ENCODE assay signal across 7 mouse cellular contexts in the genomic region with DNA sequence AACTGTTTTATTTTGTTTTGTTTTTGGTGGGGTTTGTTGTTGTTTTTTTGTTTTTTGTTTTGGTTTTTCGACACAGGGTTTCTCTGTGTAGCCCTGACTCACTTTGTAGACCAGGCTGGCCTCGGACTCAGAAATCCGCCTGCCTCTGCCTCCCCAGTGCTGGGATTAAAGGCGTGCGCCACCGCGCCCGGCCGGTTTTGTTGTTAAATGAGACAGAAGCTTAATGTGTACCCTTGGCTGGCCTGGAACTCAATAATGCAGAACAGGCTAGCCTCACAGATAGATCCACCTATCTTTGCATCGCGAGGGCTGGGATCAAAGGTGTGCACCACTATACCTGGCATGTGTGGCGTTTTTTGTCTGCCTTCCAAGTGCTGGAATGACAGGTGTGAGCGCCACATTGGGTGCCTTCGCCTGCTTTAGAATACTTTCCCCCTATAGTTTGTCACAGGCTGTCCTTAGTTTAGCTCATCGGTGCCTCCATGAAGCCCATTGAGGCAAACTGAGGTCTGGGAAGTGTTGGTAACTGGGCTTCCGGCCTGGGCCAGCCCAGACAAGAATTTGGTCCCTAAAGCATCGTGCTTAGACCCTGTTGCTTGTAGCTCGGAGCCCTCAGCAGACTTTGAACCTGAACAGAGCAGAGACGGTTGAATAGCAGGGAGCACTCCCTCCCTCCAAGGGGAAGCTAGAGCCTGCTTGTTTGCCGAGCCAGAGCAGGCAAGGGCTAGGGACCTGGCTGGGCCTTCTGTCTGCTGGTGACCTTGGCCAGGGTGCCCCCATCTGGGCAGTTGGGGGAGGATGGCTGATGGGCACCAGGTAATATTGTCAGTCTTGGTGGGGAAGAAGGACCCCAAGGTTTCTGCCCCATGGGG. TPM values are rescaled to one million over a fixed set of nuclear protein-coding genes. Genes with fewer than 3 reads are reported as not detected.
DNase-seq lines count a peak whose midpoint lies in the region; ATAC-seq and TF ChIP-seq lines count a peak whose summit lies in the region.

No protein-coding gene starts in this region.

- DNase-seq in CH12.LX (ENCODE audit: extremely low read depth): no peak
- no peak for DNase-seq in G1E (ENCODE audit: low spot score)
- no peak for DNase-seq in hindbrain, embryonic 11.5 days (ENCODE audit: low spot score)
- peak; percentile 40 for DNase-seq in stomach, postnatal 0 days (ENCODE audit: low spot score)
- DNase-seq in adrenal gland, postnatal 10 days: no peak
- DNase-seq in MN1 (ENCODE audit: low spot score): no peak

- H3K4me1 ChIP-seq in CH12.LX (ENCODE audit: control insufficient read depth in 1 of 2, insufficient read depth in 2 of 2): peaks cover 14 to 39% of the 10 kb centered on the region in 2 experiments
- H3K4me1 ChIP-seq in G1E (ENCODE audit: insufficient read depth, low read depth, low read length): peaks cover 40% of the 10 kb centered on the region
- H3K4me1 ChIP-seq in hindbrain, embryonic 11.5 days (replicated peaks; ENCODE audit: control insufficient read depth, insufficient read depth, low read length): peaks cover 21% of the 10 kb centered on the region
- peaks cover 37% of the 10 kb centered on the region for H3K4me1 ChIP-seq in limb, embryonic 15.5 days
- H3K4me1 ChIP-seq in stomach, postnatal 0 days (replicated peaks; ENCODE audit: control insufficient read depth, insufficient read depth): peaks cover 4% of the 10 kb centered on the region

- TF ChIP-seq CTCF in CH12.LX (conservative IDR thresholded peaks at IDR 0.05 in 1 of 2, IDR thresholded peaks at IDR 0.05 in 1 of 2; ENCODE audit: low read depth in 2 of 2, low read length in 2 of 2): peak in 1 of 2 experiments; percentile 51; a peak in 2 of 4 replicates
- no peak for TF ChIP-seq CTCF in G1E (IDR thresholded peaks at IDR 0.05; ENCODE audit: low read depth, low read length)
- no peak; the same call in 1 of the 2 replicates for TF ChIP-seq CTCF in stomach, postnatal 0 days (IDR thresholded peaks at IDR 0.05; ENCODE audit: low read depth)

- peak overlapping the region; percentile 91 for H3K4me2 ChIP-seq in CH12.LX (ENCODE audit: insufficient read depth, low read depth, poor library complexity, severe bottlenecking)
- H3K4me2 ChIP-seq in hindbrain, embryonic 11.5 days (replicated peaks; ENCODE audit: low read depth, low read length): peak overlapping the region; percentile 66
- peak overlapping the region; percentile 79 for H3K4me2 ChIP-seq in limb, embryonic 15.5 days
- peak overlapping the region; percentile 74 for H3K4me2 ChIP-seq in stomach, postnatal 0 days (replicated peaks; ENCODE audit: low read depth)

- in situ Hi-C loops in CH12.LX (cut with MboI; ENCODE audit: low pct_ligation_motif_present, low pct_unique_long_range_greater_than_20kb, low sequenced_read_pairs): loop anchor here (5.0 kb wide), 1 partner anchor 37 kb away; no protein-coding TSS in a partner anchor

- 43% methylated on average over 20 of the region's 20 CpGs for WGBS in hindbrain, embryonic 11.5 days
- WGBS in limb, embryonic 15.5 days: 31% methylated on average over 20 of the region's 20 CpGs
- 31% methylated on average over 20 of the region's 20 CpGs for WGBS in stomach, postnatal 0 days

- H3K27me3 ChIP-seq in CH12.LX (replicated peaks): peaks cover 23% of the 10 kb centered on the region
- no peaks in the 10 kb centered on the region; the same call in 1 of the 2 replicates for H3K27me3 ChIP-seq in G1E (ENCODE audit: insufficient read depth, low read length)
- peaks cover 6% of the 10 kb centered on the region for H3K27me3 ChIP-seq in hindbrain, embryonic 11.5 days (ENCODE audit: control insufficient read depth, insufficient read depth, low read length)
- no peaks in the 10 kb centered on the region for H3K27me3 ChIP-seq in limb, embryonic 15.5 days
- no peaks in the 10 kb centered on the region for H3K27me3 ChIP-seq in stomach, postnatal 0 days (ENCODE audit: control insufficient read depth, insufficient read depth, low read length)

- no peaks in the 10 kb centered on the region for H3K79me2 ChIP-seq in CH12.LX (replicated peaks; ENCODE audit: control insufficient read depth, extremely low read depth, insufficient read depth, poor library complexity, severe bottlenecking)

- peaks cover 9 to 23% of the 10 kb centered on the region in 2 experiments for H3K36me3 ChIP-seq in CH12.LX (replicated peaks in 1 of 2; ENCODE audit: control insufficient read depth in 1 of 2, insufficient read depth in 1 of 2, low read length in 1 of 2)
- peaks cover 43% of the 10 kb centered on the region for H3K36me3 ChIP-seq in G1E (replicated peaks)
- peaks cover 7% of the 10 kb centered on the region; the same call in 1 of the 2 replicates for H3K36me3 ChIP-seq in hindbrain, embryonic 11.5 days (ENCODE audit: control insufficient read depth, insufficient read depth, low read length)
- peaks cover 34% of the 10 kb centered on the region for H3K36me3 ChIP-seq in limb, embryonic 15.5 days
- H3K36me3 ChIP-seq in stomach, postnatal 0 days (ENCODE audit: control insufficient read depth, insufficient read depth, low read length): peaks cover 4% of the 10 kb centered on the region; the same call in 1 of the 2 replicates

- ATAC-seq in G1E (ENCODE audit: extremely low read depth, insufficient number of reproducible peaks, low FRiP score, poor library complexity, severe bottlenecking): no peak
- ATAC-seq in hindbrain, embryonic 11.5 days (ENCODE audit: low FRiP score): no peak
- no peak for ATAC-seq in limb, embryonic 15.5 days (ENCODE audit: insufficient number of reproducible peaks, low FRiP score, low TSS enrichment, low read depth)
- ATAC-seq in stomach, postnatal 0 days (ENCODE audit: low FRiP score, low TSS enrichment): no peak

- TF ChIP-seq RAD21 in CH12.LX (IDR thresholded peaks at IDR 0.05; ENCODE audit: low read depth, low read length): peak; percentile 49

- dilution Hi-C loops in CH12.LX (cut with MboI; ENCODE audit: extremely low pct_ligation_motif_present, extremely low pct_unique_long_range_greater_than_20kb, low sequenced_read_pairs): no loop called here

- H3K9ac ChIP-seq in CH12.LX (ENCODE audit: insufficient read depth, low read depth): peak overlapping the region; percentile 79
- H3K9ac ChIP-seq in hindbrain, embryonic 11.5 days (ENCODE audit: low read depth, low read length): peak overlapping the region; percentile 72
- peak overlapping the region; percentile 68 for H3K9ac ChIP-seq in limb, embryonic 15.5 days
- H3K9ac ChIP-seq in stomach, postnatal 0 days (ENCODE audit: low read length): peak overlapping the region; percentile 83

- TF ChIP-seq EP300 in CH12.LX (IDR thresholded peaks at IDR 0.05; ENCODE audit: low read length): no peak
- TF ChIP-seq EP300 in stomach, postnatal 0 days (optimal IDR thresholded peaks at IDR 0.05): no peak

- no peak overlapping the region for H3K27ac ChIP-seq in CH12.LX (ENCODE audit: insufficient read depth, low read depth)
- H3K27ac ChIP-seq in hindbrain, embryonic 11.5 days (ENCODE audit: low read depth, low read length): no peak overlapping the region
- H3K27ac ChIP-seq in limb, embryonic 15.5 days: no peak overlapping the region
- H3K27ac ChIP-seq in stomach, postnatal 0 days (replicated peaks): peak overlapping the region; percentile 65

- TF ChIP-seq POLR2A in CH12.LX (IDR thresholded peaks at IDR 0.05; ENCODE audit: low read depth, low read length): no peak

- H3K4me3 ChIP-seq in CH12.LX (replicated peaks in 1 of 3; ENCODE audit: low read depth in 2 of 3, low read length in 2 of 3, poor library complexity in 1 of 3) (peak overlapping the region; percentile 49 to 94 (median 66)), G1E (ENCODE audit: low read depth, low read length) (peak overlapping the region; percentile 82)
- peak overlapping the region; percentile 66 for H3K4me3 ChIP-seq in hindbrain, embryonic 11.5 days (ENCODE audit: low read depth, low read length)
- peak overlapping the region; percentile 89 for H3K4me3 ChIP-seq in limb, embryonic 15.5 days
- peak overlapping the region; percentile 90 for H3K4me3 ChIP-seq in stomach, postnatal 0 days (ENCODE audit: low read depth, low read length)

- H3K9me3 ChIP-seq in CH12.LX (replicated peaks; ENCODE audit: low read length) (no peaks in the 10 kb centered on the region), G1E (replicated peaks) (no peaks in the 10 kb centered on the region)
- no peaks in the 10 kb centered on the region for H3K9me3 ChIP-seq in hindbrain, embryonic 11.5 days (ENCODE audit: control insufficient read depth, low read length)
- H3K9me3 ChIP-seq in limb, embryonic 15.5 days: no peaks in the 10 kb centered on the region
- no peaks in the 10 kb centered on the region for H3K9me3 ChIP-seq in stomach, postnatal 0 days (ENCODE audit: control insufficient read depth, low read length)

TF ChIP-seq in CH12.LX, 34 proteins besides CTCF, POLR2A, EP300 and RAD21:
- no peak for TF ChIP-seq USF1 (IDR thresholded peaks at IDR 0.05; ENCODE audit: low read depth, low read length)
- TF ChIP-seq SMC3 (IDR thresholded peaks at IDR 0.05; ENCODE audit: low read depth, low read length): peak; percentile 33; the same call in 1 of the 2 replicates
- TF ChIP-seq GABPA (IDR thresholded peaks at IDR 0.05; ENCODE audit: insufficient replicate concordance, low read depth, low read length): no peak

RNA-seq across cellular contexts. Expression of a gene that starts 0.9 kb away (rescaled TPM):
- total RNA-seq in CH12.LX (2012; rRNA removed) (3.7 and 4.5 TPM in 2 replicates), CH12.LX (2014; rRNA removed) (1.8 and 2.0 TPM in 2 replicates), G1E (2014; fragmentation: Nextera tagmentation) (0.92 and 2.6 TPM in 2 replicates), G1E (2017) (2.5 and 2.6 TPM in 2 replicates)
- polyA plus RNA-seq in CH12.LX (2012; ENCODE audit: insufficient read length, low read depth) (1.2 and 1.4 TPM in 2 replicates), G1E (2012) (13.3 and 17.6 TPM in 2 replicates)
- polyA plus RNA-seq in hindbrain, embryonic 11.5 days (2014; fragmentation: Nextera tagmentation; extraction: Ambion mirVana): 27.0 and 29.3 TPM in 2 replicates
- polyA plus RNA-seq in limb, embryonic 15.5 days (2015; fragmentation: Nextera tagmentation; extraction: Ambion mirVana): 28.0 and 29.0 TPM in 2 replicates
- polyA plus RNA-seq in stomach, postnatal 0 days (2015; fragmentation: Nextera tagmentation; extraction: Ambion mirVana): 24.3 and 26.7 TPM in 2 replicates
- total RNA-seq in adrenal gland, postnatal 10 days (2021): 10 to 100 TPM; 10.1 to 10.6 TPM

RNA-seq across cellular contexts. Expression of a gene that starts 12.3 kb away (rescaled TPM):
- total RNA-seq in CH12.LX (2012; rRNA removed) (27.8 and 35.4 TPM in 2 replicates), CH12.LX (2014; rRNA removed) (21.3 and 22.8 TPM in 2 replicates), G1E (2014; fragmentation: Nextera tagmentation) (20.4 and 25.7 TPM in 2 replicates), G1E (2017) (16.3 and 20.3 TPM in 2 replicates)
- polyA plus RNA-seq in CH12.LX (2012; ENCODE audit: insufficient read length, low read depth) (32.4 and 38.3 TPM in 2 replicates), G1E (2012) (122 and 186 TPM in 2 replicates)
- 8.4 and 9.6 TPM in 2 replicates for polyA plus RNA-seq in hindbrain, embryonic 11.5 days (2014; fragmentation: Nextera tagmentation; extraction: Ambion mirVana)
- polyA plus RNA-seq in limb, embryonic 15.5 days (2015; fragmentation: Nextera tagmentation; extraction: Ambion mirVana): 13.1 and 14.8 TPM in 2 replicates
- polyA plus RNA-seq in stomach, postnatal 0 days (2015; fragmentation: Nextera tagmentation; extraction: Ambion mirVana): 7.9 and 8.6 TPM in 2 replicates
- total RNA-seq in adrenal gland, postnatal 10 days (2021): 10 to 100 TPM; 37.0 to 41.7 TPM
